Mouse (Mus musculus) hindbrain, embryonic 14.5 days (tissue): ENCODE measurements at regions not wholly inside any gene's neighbourhood (a gene's known extent, or its start where the extent isn't known, plus 50 kb on each side); places are given as distances from the start of the nearest gene placed in this dataset.

Source experiments
- ATAC-seq: fragments of 200-750 bp; cut with Nextera tagmentation; 2 replicates; pipeline ENCODE4 v1.8.0; 2017; ENCODE audit warnings: moderate number of reproducible peaks, mild to moderate bottlenecking, moderate TSS enrichment, moderate library complexity; ENCODE audit not compliant: low FRiP score
- DNase-seq: peaks from one replicate; pipeline ENCODE4 v3.0.0-alpha.2; 2015; ENCODE audit warnings: low spot score
- H3K27ac ChIP-seq: fragments of 300-500 bp; sonication (generic); 2 replicates; pipeline ENCODE4 v1.5.1; 2014; ENCODE audit warnings: mild to moderate bottlenecking, moderate library complexity
- H3K27me3 ChIP-seq: fragments of 300-500 bp; sonication (generic); 2 replicates; pipeline ENCODE4 v1.6.1; 2014; ENCODE audit warnings: mild to moderate bottlenecking, low read length, mixed read lengths; ENCODE audit not compliant: control insufficient read depth, insufficient read depth
- H3K36me3 ChIP-seq: fragments of 300-500 bp; sonication (generic); replicated peaks from 2 replicates; pipeline ENCODE4 v1.6.1; 2014; ENCODE audit not compliant: control insufficient read depth, insufficient read depth
- H3K4me1 ChIP-seq: fragments of 300-500 bp; sonication (generic); replicated peaks from 2 replicates; pipeline ENCODE4 v1.6.1; 2014; ENCODE audit warnings: antibody characterized with exemption, low read length, mixed read lengths; ENCODE audit not compliant: control insufficient read depth, insufficient read depth
- H3K4me2 ChIP-seq: fragments of 300-500 bp; sonication (generic); replicated peaks from 2 replicates; pipeline ENCODE4 v1.6.1; 2014; ENCODE audit warnings: mild to moderate bottlenecking, moderate library complexity
- H3K4me3 ChIP-seq: fragments of 300-500 bp; sonication (generic); replicated peaks from 2 replicates; pipeline ENCODE4 v1.5.1; 2014; ENCODE audit warnings: mild to moderate bottlenecking, low read length
- H3K9ac ChIP-seq: fragments of 300-500 bp; sonication (generic); 2 replicates; pipeline ENCODE4 v1.6.1; 2014
- H3K9me3 ChIP-seq: fragments of 300-500 bp; sonication (generic); 2 replicates; pipeline ENCODE4 v1.6.1; 2016; ENCODE audit warnings: low read length; ENCODE audit not compliant: control insufficient read depth
- WGBS: fragments of 180-500 bp; shearing (Covaris S2); extraction: QIAGEN DNeasy Blood & Tissue Kit; methylation state at CpG from one replicate; pipeline ENCODE4 v1.1.7; 2014; 5-methylcytosine and 5-hydroxymethylcytosine counted together

DNA sequence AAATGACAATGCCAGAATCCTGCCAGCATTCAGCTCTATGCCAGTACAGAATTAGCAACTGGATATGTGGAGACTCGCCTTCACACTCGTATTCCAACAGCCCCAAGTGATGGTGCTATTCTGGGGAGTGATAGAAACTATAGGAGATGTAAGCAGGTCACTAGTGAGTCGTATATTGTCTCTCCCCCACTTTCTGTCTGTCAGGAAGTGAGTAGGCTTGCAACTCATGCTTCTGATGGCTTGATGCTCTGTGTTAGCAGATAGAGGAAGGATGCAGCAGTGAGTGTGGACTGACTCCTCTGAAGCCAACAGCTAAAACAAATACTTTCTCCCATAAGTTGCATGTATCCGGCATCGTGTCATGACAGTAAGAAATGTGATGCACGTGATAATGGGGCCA, 52.0 kb upstream of the 4933409G03Rik start:
- no peaks in the 10 kb centered on the region for H3K27me3 ChIP-seq
- WGBS: 93% methylated on average over 6 of the region's 6 CpGs
- no peak overlapping the region for H3K27ac ChIP-seq
- no peaks in the 10 kb centered on the region for H3K36me3 ChIP-seq
- no peak overlapping the region for H3K9ac ChIP-seq
- H3K4me2 ChIP-seq: no peak overlapping the region
- DNase-seq (no peak), ATAC-seq (no peak)
- H3K4me3 ChIP-seq: no peak overlapping the region
- no peaks in the 10 kb centered on the region for H3K9me3 ChIP-seq
- H3K4me1 ChIP-seq: 0 out of 2 replicates have a peak, but pooled peaks cover 6% of the 10 kb centered on the region

DNA sequence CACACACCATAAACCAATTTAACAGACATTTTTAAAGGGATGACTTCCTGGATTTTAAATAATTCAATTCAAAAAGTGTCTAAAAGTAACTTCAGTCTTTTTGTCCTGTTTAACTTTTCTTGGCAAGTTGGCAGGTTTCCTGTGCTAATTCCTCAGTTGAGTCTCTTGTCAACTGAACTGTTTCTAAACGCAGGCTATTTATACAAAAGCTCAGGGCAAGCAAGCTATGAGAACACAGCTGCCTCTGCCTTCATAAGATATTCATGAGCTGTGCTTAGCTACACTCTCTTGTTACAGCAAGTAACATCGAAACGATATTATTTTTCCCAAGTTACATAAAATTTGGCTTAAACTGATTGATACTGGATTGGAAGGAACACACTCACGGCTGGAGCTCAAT, 51.1 kb upstream of the 4933409G03Rik start:
- Histone ChIP-seq H3K4me1 (0 out of 2 replicates have a peak, but pooled peaks cover 6% of the 10 kb centered on the region), H3K27me3 (no peaks in the 10 kb centered on the region), H3K9ac (no peak overlapping the region), H3K9me3 (no peaks in the 10 kb centered on the region), H3K27ac (no peak overlapping the region), H3K4me2 (no peak overlapping the region), H3K4me3 (no peak overlapping the region), H3K36me3 (no peaks in the 10 kb centered on the region)
- ATAC-seq: no peak
- peak; percentile 23 for DNase-seq
- 41% methylated on average over 4 of the region's 4 CpGs for WGBS
